Mouse (Mus musculus) embryonic facial prominence, embryonic 14.5 days (tissue): ENCODE measurements around the gene R3hdm4. TPM values are rescaled to one million over a fixed set of nuclear protein-coding genes. Genes with fewer than 3 reads are reported as not detected.
A peak's percentile ranks its signal among the peaks of the same experiment; 100 is the strongest.
"Not testable (repeated sequence)": the region's sequence is repeated elsewhere in the genome, so short reads cannot be mapped to it uniquely, and the experiment has no call there.

Source experiments
- ATAC-seq: fragments of 200-750 bp; cut with Nextera tagmentation; 2 replicates; pipeline ENCODE4 v1.8.0; 2017; ENCODE audit warnings: low read depth, moderate number of reproducible peaks, moderate TSS enrichment
- DNase-seq: peaks from one replicate; pipeline ENCODE4 v3.0.0-alpha.2; 2015; ENCODE audit warnings: low spot score
- H3K27ac ChIP-seq: fragments of 300-500 bp; sonication (generic); replicated peaks from 2 replicates; pipeline ENCODE4 v1.5.1; 2014; ENCODE audit warnings: low read depth, mild to moderate bottlenecking, low read length, moderate library complexity
- H3K27me3 ChIP-seq: fragments of 300-500 bp; sonication (generic); replicated peaks from 2 replicates; pipeline ENCODE4 v1.6.1; 2014; ENCODE audit warnings: low read length; ENCODE audit not compliant: control insufficient read depth, insufficient read depth
- H3K36me3 ChIP-seq: fragments of 300-500 bp; sonication (generic); 2 replicates; pipeline ENCODE4 v1.6.1; 2014; ENCODE audit warnings: low read length, mixed read lengths; ENCODE audit not compliant: control insufficient read depth, insufficient read depth
- H3K4me1 ChIP-seq: fragments of 300-500 bp; sonication (generic); 2 replicates; pipeline ENCODE4 v1.6.1; 2014; ENCODE audit warnings: antibody characterized with exemption, low read length; ENCODE audit not compliant: control insufficient read depth, insufficient read depth
- H3K4me2 ChIP-seq: fragments of 300-500 bp; sonication (generic); 2 replicates; pipeline ENCODE4 v1.6.1; 2014; ENCODE audit warnings: low read depth, mild to moderate bottlenecking, low read length, moderate library complexity, mixed read lengths
- H3K4me3 ChIP-seq: fragments of 300-500 bp; sonication (generic); 2 replicates; pipeline ENCODE4 v1.5.1; 2014; ENCODE audit warnings: low read depth, mild to moderate bottlenecking, low read length
- H3K9ac ChIP-seq: fragments of 300-500 bp; sonication (generic); 2 replicates; pipeline ENCODE4 v1.6.1; 2014; ENCODE audit warnings: low read depth, mild to moderate bottlenecking, low read length, moderate library complexity, mixed read lengths
- H3K9me3 ChIP-seq: fragments of 300-500 bp; sonication (generic); 2 replicates; pipeline ENCODE4 v1.6.1; 2016; ENCODE audit warnings: low read length; ENCODE audit not compliant: control insufficient read depth
- WGBS: fragments of 180-500 bp; shearing (Covaris S2); extraction: QIAGEN DNeasy Blood & Tissue Kit; methylation state at CpG from one replicate; pipeline ENCODE4 v1.1.7; 2014; 5-methylcytosine and 5-hydroxymethylcytosine counted together
- polyA plus RNA-seq: library from polyadenylated mRNA; unstranded; fragments of >200 nt; fragmentation: Nextera tagmentation; extraction: Ambion mirVana; gene quantifications from 2 replicates; pipeline ENCODE4 v1.2.1, GENCODE M21; 2014

The R3hdm4 gene
- polyA plus RNA-seq, 1 experiment from 2014 or later = 114 TPM

DNA sequence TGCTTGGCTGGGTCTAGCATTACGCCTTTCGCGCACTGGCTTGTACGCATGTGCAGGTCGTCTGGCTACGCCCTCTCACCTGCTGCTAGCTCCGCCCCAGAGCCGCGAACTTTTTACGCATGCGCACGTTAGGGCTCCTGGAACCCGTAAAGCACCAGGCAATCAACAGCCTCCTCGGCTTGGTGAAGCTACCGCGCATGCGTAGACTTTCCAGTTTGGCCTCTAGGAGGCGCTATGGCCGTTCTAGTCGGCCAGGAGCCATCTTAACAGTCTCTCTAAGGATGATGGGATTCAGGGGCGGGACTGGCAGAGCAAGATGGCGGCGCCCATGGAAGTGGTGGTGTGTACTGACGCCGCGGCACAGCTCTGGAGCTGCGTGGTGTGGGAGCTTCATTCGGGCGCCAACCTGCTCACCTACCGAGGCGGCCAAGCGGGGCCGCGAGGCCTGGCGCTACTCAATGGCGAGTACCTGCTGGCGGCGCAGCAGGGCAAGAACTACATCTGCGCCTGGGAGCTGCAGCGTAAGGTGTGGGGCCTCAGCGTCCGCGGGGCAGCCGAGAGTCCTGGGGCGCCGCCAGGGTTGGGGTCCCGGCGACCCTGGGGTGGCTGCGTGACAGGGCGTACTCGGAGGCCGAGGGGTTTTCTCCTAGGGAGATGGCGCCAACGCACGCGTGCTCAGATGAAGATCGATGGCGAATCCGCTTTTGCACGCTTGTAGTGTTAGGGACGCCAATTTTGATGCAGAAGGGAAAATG, 39.0 kb upstream of the R3hdm4 start, which contains the start of gene Wdr18:
Wdr18 (plus strand) TSS at position 306 of the 755 bp plus-strand sequence.
- H3K36me3 ChIP-seq = peaks cover 27% of the 10 kb centered on the region
- peaks cover 6% of the 10 kb centered on the region for H3K4me1 ChIP-seq
- WGBS = under 1% methylated on average over 48 of the region's 61 CpGs
- ATAC-seq (peak; percentile 96), DNase-seq (peak; percentile 99)
- H3K9ac ChIP-seq = peak within 1 kb of the TSS; percentile 85
- H3K27me3 ChIP-seq = no peaks in the 10 kb centered on the region
- H3K4me3 ChIP-seq = peak within 1 kb of the TSS; percentile 99
- peak within 1 kb of the TSS; percentile 87 for H3K4me2 ChIP-seq
- H3K27ac ChIP-seq = peak within 1 kb of the TSS; percentile 74; the same call in 1 of the 2 replicates
- no peaks in the 10 kb centered on the region for H3K9me3 ChIP-seq

DNA sequence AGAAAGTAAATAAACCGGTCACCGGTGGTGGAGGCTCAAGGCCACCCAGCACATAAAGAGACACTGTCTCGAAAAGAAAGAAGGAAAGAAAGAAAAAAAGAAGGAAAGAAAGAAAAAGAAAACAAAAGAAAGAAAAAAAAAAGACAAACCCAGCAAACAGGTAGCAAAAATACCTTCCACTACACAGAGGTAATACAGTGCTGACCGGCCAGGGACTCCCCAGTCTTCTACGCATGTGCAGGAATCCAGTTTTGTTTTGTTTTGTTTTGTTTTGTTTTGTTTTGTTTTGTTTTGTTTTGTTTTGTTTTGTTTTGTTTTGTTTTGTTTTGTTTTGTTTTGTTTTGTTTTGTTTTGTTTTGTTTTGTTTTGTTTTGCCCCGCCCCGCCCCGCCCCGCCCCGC, 38.4 kb upstream of the R3hdm4 start:
- H3K4me2 ChIP-seq = peak overlapping the region; percentile 87
- H3K9ac ChIP-seq = not testable (repeated sequence)

DNA sequence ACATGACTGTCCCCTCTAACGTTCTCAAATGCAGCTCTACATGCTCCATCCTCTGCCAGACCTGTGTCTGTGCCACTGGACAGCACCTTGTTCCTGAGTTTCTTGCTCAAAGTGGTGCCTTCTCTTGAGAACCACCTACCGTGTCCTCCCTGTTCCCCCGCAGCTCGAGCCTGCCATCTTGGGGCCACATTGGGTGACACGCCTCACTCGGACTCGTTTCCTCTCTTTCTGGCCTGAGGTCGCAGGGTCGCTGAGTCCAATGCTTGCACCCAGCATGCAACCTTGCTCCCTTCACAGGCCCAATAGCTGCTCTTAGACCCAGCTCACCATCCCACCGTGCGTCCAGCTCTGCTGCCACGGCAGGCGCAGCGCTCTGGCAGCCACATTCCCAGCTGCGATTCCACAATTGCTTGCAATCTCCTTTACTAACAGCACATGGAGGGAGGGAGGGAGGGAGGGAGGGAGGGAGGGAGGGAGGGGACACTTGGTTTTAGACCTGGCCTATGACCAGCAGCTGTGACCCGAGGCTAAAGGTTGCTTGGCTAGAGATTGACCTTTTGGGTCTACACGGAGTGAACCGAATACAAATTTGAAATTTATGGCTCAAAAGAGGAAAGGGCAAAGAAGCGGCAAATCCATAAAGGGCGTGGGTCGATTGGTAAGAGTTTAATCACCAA, 37.3 kb upstream of the R3hdm4 start:
- Histone ChIP-seq H3K36me3 (peaks cover 10% of the 10 kb centered on the region), H3K4me1 (peaks cover 6% of the 10 kb centered on the region), H3K27me3 (no peaks in the 10 kb centered on the region), H3K27ac (no peak overlapping the region), H3K4me3 (no peak overlapping the region; the same call in 1 of the 2 replicates), H3K4me2 (0 out of 2 replicates have a peak overlapping the region, but pooled peaks have one; percentile 31), H3K9ac (no peak overlapping the region), H3K9me3 (no peaks in the 10 kb centered on the region)
- DNase-seq = peak; percentile 75
- 14% methylated on average over 21 of the region's 21 CpGs for WGBS
- no peak for ATAC-seq

More for the DNA sequence above, 38.4 kb upstream of the R3hdm4 start:
- not testable (repeated sequence) for H3K27ac ChIP-seq, H3K27me3 ChIP-seq, DNase-seq, H3K4me1 ChIP-seq, H3K9me3 ChIP-seq
- 0 out of 2 replicates have a peak, but pooled peaks have one; percentile 31 for ATAC-seq
- WGBS = 32% methylated on average over 10 of the region's 10 CpGs
- Histone ChIP-seq H3K36me3 (peaks cover 21% of the 10 kb centered on the region), H3K4me3 (peak overlapping the region; percentile 99)

- Histone ChIP-seq H3K27me3 (no peaks in the 10 kb centered on the region), H3K9ac (no peak overlapping the region), H3K4me1 (peaks cover 6% of the 10 kb centered on the region), H3K27ac (no peak overlapping the region), H3K4me3 (no peak overlapping the region), H3K9me3 (no peaks in the 10 kb centered on the region), H3K4me2 (no peak overlapping the region), H3K36me3 (peaks cover 9% of the 10 kb centered on the region)
- 12% methylated on average over 4 of the region's 4 CpGs for WGBS
- no peak for ATAC-seq
- no peak for DNase-seq
Observed at GRCm38 (mm10) chr10:79956643-79957154, 35.7 kb upstream of the R3hdm4 start.

DNA sequence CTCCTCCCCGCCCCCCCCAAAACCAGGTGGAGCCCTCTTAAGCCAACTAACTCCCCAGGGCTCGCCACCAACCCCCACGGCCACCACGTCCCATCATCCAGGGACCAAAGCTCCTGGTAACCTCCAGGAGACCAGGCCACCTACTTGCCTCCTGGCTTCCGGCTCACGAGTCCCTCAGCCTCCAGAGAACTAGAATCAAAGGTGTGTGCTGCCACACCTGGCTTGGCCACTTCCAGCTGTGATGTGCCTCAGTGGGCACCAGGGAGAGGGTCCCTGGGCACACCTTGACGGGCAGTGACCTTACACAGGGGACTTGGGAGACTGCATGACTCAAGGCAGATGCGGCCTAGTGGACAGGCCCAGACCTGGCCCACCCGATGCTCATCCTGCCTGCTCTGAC, 34.7 kb upstream of the R3hdm4 start:
- Histone ChIP-seq H3K36me3 (peaks cover 19% of the 10 kb centered on the region), H3K9ac (peak overlapping the region; percentile 30; the same call in 1 of the 2 replicates), H3K27ac (no peak overlapping the region), H3K9me3 (no peaks in the 10 kb centered on the region), H3K4me3 (no peak overlapping the region), H3K4me1 (peaks cover 1% of the 10 kb centered on the region; the same call in 1 of the 2 replicates), H3K27me3 (no peaks in the 10 kb centered on the region), H3K4me2 (no peak overlapping the region)
- WGBS = 77% methylated on average over 9 of the region's 9 CpGs
- DNase-seq = no peak
- no peak for ATAC-seq

- no peaks in the 10 kb centered on the region for H3K4me1 ChIP-seq
- H3K4me2 ChIP-seq = no peak overlapping the region
- no peak overlapping the region for H3K27ac ChIP-seq
- no peak for DNase-seq
- H3K9ac ChIP-seq = no peak overlapping the region
- H3K27me3 ChIP-seq = no peaks in the 10 kb centered on the region
- no peak for ATAC-seq
- H3K4me3 ChIP-seq = no peak overlapping the region
- WGBS = 91% methylated on average over 6 of the region's 6 CpGs
- H3K36me3 ChIP-seq = peaks cover 37% of the 10 kb centered on the region
- H3K9me3 ChIP-seq = no peaks in the 10 kb centered on the region
Observed at GRCm38 (mm10) chr10:79953946-79954345, 32.9 kb upstream of the R3hdm4 start.

- no peak for ATAC-seq
- H3K36me3 ChIP-seq = peaks cover 49% of the 10 kb centered on the region
- DNase-seq = no peak
- H3K27me3 ChIP-seq = no peaks in the 10 kb centered on the region
- H3K27ac ChIP-seq = no peak overlapping the region
- H3K4me2 ChIP-seq = no peak overlapping the region
- no peak overlapping the region for H3K9ac ChIP-seq
- no peaks in the 10 kb centered on the region for H3K9me3 ChIP-seq
- 84% methylated on average over 18 of the region's 18 CpGs for WGBS
- H3K4me3 ChIP-seq = no peak overlapping the region
- peaks cover 5% of the 10 kb centered on the region; the same call in 1 of the 2 replicates for H3K4me1 ChIP-seq
Observed at GRCm38 (mm10) chr10:79950661-79951060, 29.7 kb upstream of the R3hdm4 start.

- Histone ChIP-seq H3K27me3 (no peaks in the 10 kb centered on the region), H3K36me3 (peaks cover 49% of the 10 kb centered on the region)
- 86% methylated on average over 4 of the region's 4 CpGs for WGBS
Observed at GRCm38 (mm10) chr10:79949873-79950272, 28.9 kb upstream of the R3hdm4 start.

More at GRCm38 (mm10) chr10:79949873-79950272, 28.9 kb upstream of the R3hdm4 start:
- Histone ChIP-seq H3K4me1 (peaks cover 12% of the 10 kb centered on the region), H3K9ac (no peak overlapping the region), H3K4me2 (no peak overlapping the region), H3K4me3 (no peak overlapping the region), H3K9me3 (no peaks in the 10 kb centered on the region), H3K27ac (no peak overlapping the region)
- ATAC-seq = no peak
- DNase-seq = no peak
